Mouse (Mus musculus) fibroblast of lung, adult 2 months (primary cell): ENCODE measurements at regions not wholly inside any gene's neighbourhood (a gene's known extent, or its start where the extent isn't known, plus 50 kb on each side); places are given as distances from the start of the nearest gene placed in this dataset.

Experiments
- DNase-seq: peaks from one replicate; pipeline ENCODE4 v3.0.0-alpha.2; 2011; ENCODE audit warnings: low read depth

- DNase-seq, result no peak
These were observed 564.1 kb downstream of the Btbd3 start for GRCm38 (mm10) chr2:138820489-138820888.

GRCm38 (mm10) chr2:138824873-138825272, 568.5 kb downstream of the Btbd3 start:
- DNase-seq, result no peak

- DNase-seq, result no peak
These were observed 571.6 kb downstream of the Btbd3 start for GRCm38 (mm10) chr2:138827813-138828570.

GRCm38 (mm10) chr2:138838846-138839245, 582.5 kb downstream of the Btbd3 start:
- no peak for DNase-seq

- DNase-seq, result no peak
These were observed 602.8 kb downstream of the Btbd3 start for GRCm38 (mm10) chr2:138859121-138859520.

GRCm38 (mm10) chr2:138896563-138896962, 597.1 kb upstream of the Sptlc3 start:
- DNase-seq, result no peak

- no peak for DNase-seq
These were observed 596.6 kb upstream of the Sptlc3 start for GRCm38 (mm10) chr2:138897101-138897500.

- DNase-seq, result no peak
These were observed 556.5 kb upstream of the Sptlc3 start for GRCm38 (mm10) chr2:138937165-138937564.

- no peak for DNase-seq
These were observed 554.3 kb upstream of the Sptlc3 start for GRCm38 (mm10) chr2:138939367-138939766.

GRCm38 (mm10) chr2:138966110-138966790, 527.5 kb upstream of the Sptlc3 start:
- no peak for DNase-seq

GRCm38 (mm10) chr2:138974548-138974947, 519.2 kb upstream of the Sptlc3 start:
- DNase-seq, result no peak

- DNase-seq, result no peak
These were observed 503.7 kb upstream of the Sptlc3 start for GRCm38 (mm10) chr2:138990031-138990430.

GRCm38 (mm10) chr2:139032105-139032812, 461.5 kb upstream of the Sptlc3 start:
- no peak for DNase-seq

GRCm38 (mm10) chr2:139034800-139035199, 458.9 kb upstream of the Sptlc3 start:
- DNase-seq, result no peak

- no peak for DNase-seq
These were observed 451.9 kb upstream of the Sptlc3 start for GRCm38 (mm10) chr2:139041671-139042273.

- DNase-seq, result no peak
These were observed 449.0 kb upstream of the Sptlc3 start for GRCm38 (mm10) chr2:139044684-139045083.

- no peak for DNase-seq
These were observed 438.5 kb upstream of the Sptlc3 start for GRCm38 (mm10) chr2:139055249-139055648.

- DNase-seq, result no peak
These were observed 424.3 kb upstream of the Sptlc3 start for GRCm38 (mm10) chr2:139069276-139069961.

- DNase-seq, result no peak
These were observed 422.0 kb upstream of the Sptlc3 start for GRCm38 (mm10) chr2:139071690-139072089.

GRCm38 (mm10) chr2:139093487-139094066, 400.1 kb upstream of the Sptlc3 start:
- no peak for DNase-seq

- DNase-seq, result no peak
These were observed 382.0 kb upstream of the Sptlc3 start for GRCm38 (mm10) chr2:139111669-139112068.
